Mouse (Mus musculus) MEL (cell line): ENCODE results near the gene Wfs1. TPM values are rescaled to one million over a fixed set of nuclear protein-coding genes. Genes with fewer than 3 reads are reported as not detected.

Experiments used
- DNase-seq: peaks from one replicate; pipeline ENCODE4 v3.0.0; 2011; ENCODE audit warnings: low read depth, low spot score
- H3K27ac ChIP-seq: 2 replicates; pipeline ENCODE4 v1.5.1; 2012; ENCODE audit warnings: low read depth, mild to moderate bottlenecking, control low read depth, low read length, moderate library complexity; ENCODE audit not compliant: control insufficient read depth
- H3K27me3 ChIP-seq, 2 experiments: fragments of 150-350 bp in 1 of 2; sonication (generic) in 1 of 2; 2 replicates each; pipeline ENCODE4 v1.6.1; 2012; ENCODE audit warnings: low read length in 2 of 2, mild to moderate bottlenecking in 2 of 2, improper control_type of control experiment in 1 of 2, moderate library complexity in 1 of 2; ENCODE audit not compliant: insufficient read depth in 2 of 2, control insufficient read depth in 1 of 2
- H3K36me3 ChIP-seq, 2 experiments: 2 replicates each; pipeline ENCODE4 v1.6.1; 2012 to 2014; ENCODE audit warnings: low read length in 2 of 2, improper control_type of control experiment in 1 of 2, inconsistent platforms in 1 of 2, mild to moderate bottlenecking in 1 of 2; ENCODE audit not compliant: insufficient read depth in 2 of 2, control insufficient read depth in 1 of 2
- H3K4me1 ChIP-seq, 2 experiments: fragments of 150-350 bp in 1 of 2; sonication (generic) in 1 of 2; 2 replicates each; pipeline ENCODE4 v1.6.1; 2012; ENCODE audit warnings: low read length in 2 of 2, improper control_type of control experiment in 1 of 2, mild to moderate bottlenecking in 1 of 2; ENCODE audit not compliant: insufficient read depth in 2 of 2, control insufficient read depth in 1 of 2
- H3K4me3 ChIP-seq, 2 experiments: fragments of 150-350 bp in 1 of 2; sonication (generic) in 1 of 2; 2 replicates each; pipeline ENCODE4 v1.5.1; 2012; ENCODE audit warnings: low read depth in 2 of 2, low read length in 2 of 2, mild to moderate bottlenecking in 2 of 2, moderate library complexity in 2 of 2, control low read depth in 1 of 2, improper control_type of control experiment in 1 of 2; ENCODE audit not compliant: control insufficient read depth in 1 of 2, insufficient read depth in 1 of 2
- H3K79me2 ChIP-seq: 2 replicates; pipeline ENCODE4 v1.6.1; 2012; ENCODE audit warnings: mild to moderate bottlenecking, low read length, moderate library complexity; ENCODE audit not compliant: control insufficient read depth, poor library complexity, insufficient read depth
- H3K9ac ChIP-seq: 2 replicates; pipeline ENCODE4 v1.6.1; 2012; ENCODE audit warnings: low read depth, mild to moderate bottlenecking, control low read depth, low read length, moderate library complexity; ENCODE audit not compliant: control insufficient read depth, poor library complexity, severe bottlenecking
- H3K9me3 ChIP-seq: fragments of 150-350 bp; sonication (generic); replicated peaks from 2 replicates; pipeline ENCODE4 v1.6.1; 2012; ENCODE audit warnings: mild to moderate bottlenecking, low read length, improper control_type of control experiment, moderate library complexity; ENCODE audit not compliant: insufficient read depth
- BHLHE40 ChIP-seq: IDR thresholded peaks from 2 replicates; pipeline ENCODE4 v1.6.1; 2012; ENCODE audit warnings: low read depth, mild to moderate bottlenecking, inconsistent platforms, low read length, improper control_type of control experiment, borderline replicate concordance
- E2F4 ChIP-seq: IDR thresholded peaks from 2 replicates; pipeline ENCODE4 v1.6.1; 2011; ENCODE audit warnings: low read depth, low read length, improper control_type of control experiment, borderline replicate concordance
- GATA1 ChIP-seq: IDR thresholded peaks from 2 replicates; pipeline ENCODE4 v1.6.1; 2011; ENCODE audit warnings: low read depth, low read length, improper control_type of control experiment
- HCFC1 ChIP-seq: IDR thresholded peaks from 2 replicates; pipeline ENCODE4 v1.6.1; 2012; ENCODE audit warnings: low read depth, mild to moderate bottlenecking, inconsistent platforms, low read length, improper control_type of control experiment, moderate library complexity
- JUND ChIP-seq: IDR thresholded peaks from 2 replicates; pipeline ENCODE4 v1.6.1; 2011; ENCODE audit warnings: low read depth, mild to moderate bottlenecking, improper control_type of control experiment, low read length
- KAT2A ChIP-seq: conservative IDR thresholded peaks from 2 replicates; pipeline ENCODE4 v1.6.1; 2012; ENCODE audit warnings: low read depth, low read length, improper control_type of control experiment, inconsistent platforms
- MAX ChIP-seq: IDR thresholded peaks from 2 replicates; pipeline ENCODE4 v1.6.1; 2011; ENCODE audit warnings: low read length, improper control_type of control experiment
- MXI1 ChIP-seq: IDR thresholded peaks from 2 replicates; pipeline ENCODE4 v1.6.1; 2011; ENCODE audit warnings: mild to moderate bottlenecking, low read depth, low read length, improper control_type of control experiment
- MYB ChIP-seq: IDR thresholded peaks from 2 replicates; pipeline ENCODE4 v1.6.1; 2011; ENCODE audit warnings: mild to moderate bottlenecking, low read depth, low read length, improper control_type of control experiment
- NELFE ChIP-seq: IDR thresholded peaks from 2 replicates; pipeline ENCODE4 v1.6.1; 2011; ENCODE audit warnings: low read depth, low read length, improper control_type of control experiment
- NRF1 ChIP-seq: IDR thresholded peaks from 2 replicates; pipeline ENCODE4 v1.6.1; 2014; ENCODE audit warnings: low read depth, mild to moderate bottlenecking, inconsistent platforms, low read length, improper control_type of control experiment, moderate library complexity; ENCODE audit not compliant: poor library complexity, insufficient read depth, severe bottlenecking
- POLR2A ChIP-seq, 2 experiments: IDR thresholded peaks; 2 replicates each; pipeline ENCODE4 v1.6.1; 2011 to 2012; ENCODE audit warnings: low read length in 2 of 2, mild to moderate bottlenecking in 2 of 2, control low read depth in 1 of 2, improper control_type of control experiment in 1 of 2, low read depth in 1 of 2, moderate library complexity in 1 of 2; ENCODE audit not compliant: control insufficient read depth in 1 of 2, insufficient read depth in 1 of 2, poor library complexity in 1 of 2
- POLR2AphosphoS5 ChIP-seq: IDR thresholded peaks from 2 replicates; pipeline ENCODE4 v1.6.1; 2012; ENCODE audit warnings: low read depth, borderline replicate concordance, mild to moderate bottlenecking, inconsistent platforms, low read length, moderate library complexity, mixed read lengths
- RAD21 ChIP-seq: IDR thresholded peaks from 2 replicates; pipeline ENCODE4 v1.6.1; 2011; ENCODE audit warnings: mild to moderate bottlenecking, low read depth, low read length, improper control_type of control experiment
- RCOR1 ChIP-seq: IDR thresholded peaks from 2 replicates; pipeline ENCODE4 v1.6.1; 2012; ENCODE audit warnings: low read depth, mild to moderate bottlenecking, inconsistent platforms, low read length, improper control_type of control experiment
- SIN3A ChIP-seq: IDR thresholded peaks from 2 replicates; pipeline ENCODE4 v1.6.1; 2012; ENCODE audit warnings: low read length, improper control_type of control experiment, inconsistent platforms
- SMC3 ChIP-seq: IDR thresholded peaks from 2 replicates; pipeline ENCODE4 v1.6.1; 2011; ENCODE audit warnings: low read depth, low read length, improper control_type of control experiment
- USF1 ChIP-seq: IDR thresholded peaks from 2 replicates; pipeline ENCODE4 v1.6.1; 2014; ENCODE audit warnings: low read depth, mild to moderate bottlenecking, inconsistent platforms, low read length, improper control_type of control experiment, moderate library complexity
- ZC3H11A ChIP-seq: IDR thresholded peaks from 2 replicates; pipeline ENCODE4 v1.6.1; 2012; ENCODE audit warnings: low read depth, mild to moderate bottlenecking, inconsistent platforms, low read length, improper control_type of control experiment
- ZKSCAN1 ChIP-seq: IDR thresholded peaks from 2 replicates; pipeline ENCODE4 v1.6.1; 2012; ENCODE audit warnings: low read depth, mild to moderate bottlenecking, inconsistent platforms, low read length, improper control_type of control experiment, moderate library complexity
- polyA plus RNA-seq, 2 experiments: library from polyadenylated mRNA; stranded (reverse) in 1 of 2; unstranded in 1 of 2; fragments of >175 nt in 1 of 2; fragments of >200 nt in 1 of 2; gene quantifications; 2 replicates each; pipeline versions ENCODE4 v1.2.1 to v1.2.4; 2012; ENCODE audit warnings: low replicate concordance in 2 of 2, low read depth in 1 of 2; ENCODE audit not compliant: insufficient read length in 2 of 2, insufficient read depth in 1 of 2, missing spikeins in 1 of 2
- total RNA-seq: library from RNA; depleted of rRNA; stranded (reverse); fragments of 300-350 nt; gene quantifications from 2 replicates; pipeline ENCODE4 v1.2.3, GENCODE M21; 2012

The Wfs1 gene
- total and polyA plus RNA-seq, 3 experiments, result not detected

DNA sequence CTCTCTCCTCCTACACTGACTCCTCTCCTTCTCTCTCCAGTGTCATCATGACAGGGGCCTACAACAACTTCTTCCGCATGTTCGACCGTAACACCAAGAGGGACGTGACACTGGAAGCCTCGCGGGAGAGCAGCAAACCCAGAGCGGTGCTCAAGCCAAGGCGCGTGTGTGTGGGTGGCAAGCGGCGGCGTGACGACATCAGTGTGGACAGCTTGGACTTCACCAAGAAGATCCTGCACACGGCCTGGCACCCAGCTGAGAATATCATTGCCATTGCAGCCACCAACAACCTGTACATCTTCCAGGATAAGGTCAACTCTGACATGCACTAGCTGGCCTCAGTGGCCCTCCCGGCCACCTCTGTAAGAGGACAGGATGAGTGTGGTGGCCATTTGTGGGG, 36.7 kb downstream of the Wfs1 start:
- TF ChIP-seq SIN3A (no peak), SMC3 (no peak), MYB (no peak), JUND (no peak), GATA1 (no peak), E2F4 (no peak), RCOR1 (no peak), USF1 (no peak), POLR2A (IDR thresholded peaks at IDR 0.05; ENCODE audit: control insufficient read depth in 1 of 2, insufficient read depth in 1 of 2, low read depth in 1 of 2, low read length in 2 of 2, poor library complexity in 1 of 2) (no peak), RAD21 (no peak)
- no peaks in the 10 kb centered on the region for H3K79me2 ChIP-seq
- H3K27ac ChIP-seq, result no peak overlapping the region
- no peak overlapping the region for H3K9ac ChIP-seq
- no peak for DNase-seq
- no peaks in the 10 kb centered on the region for H3K36me3 ChIP-seq
- no peaks in the 10 kb centered on the region for H3K4me1 ChIP-seq
- no peaks in the 10 kb centered on the region for H3K9me3 ChIP-seq
- no peak overlapping the region for H3K4me3 ChIP-seq
- H3K27me3 ChIP-seq, result no peaks in the 10 kb centered on the region

DNA sequence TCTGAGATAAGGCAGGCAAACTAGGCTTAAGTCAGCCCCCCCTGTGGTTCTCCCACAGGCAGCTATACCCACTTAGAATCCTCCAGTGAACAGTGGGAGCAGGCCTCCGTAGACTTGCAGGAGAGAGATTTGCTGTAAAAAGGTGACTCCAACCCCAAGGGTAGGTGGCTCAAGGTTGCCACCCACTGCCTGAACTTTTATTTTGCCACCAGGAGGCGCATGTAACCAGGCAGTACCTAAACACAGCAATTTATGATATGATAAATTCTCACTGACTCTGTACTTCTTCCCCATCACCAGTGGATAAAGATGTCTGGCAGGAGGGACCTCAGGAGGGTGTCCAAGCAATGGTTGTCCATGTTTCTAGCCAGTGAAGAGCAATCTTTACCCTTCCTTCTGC, 38.1 kb downstream of the Wfs1 start:
- TF ChIP-seq JUND, result no peak
- TF ChIP-seq MAX, result no peak
- no peak for TF ChIP-seq MXI1
- TF ChIP-seq E2F4, result no peak
- TF ChIP-seq POLR2AphosphoS5, result no peak
- TF ChIP-seq KAT2A, result no peak
- TF ChIP-seq HCFC1, result no peak
- TF ChIP-seq ZKSCAN1, result no peak
- no peak for TF ChIP-seq GATA1
- TF ChIP-seq ZC3H11A, result no peak
- TF ChIP-seq SIN3A, result no peak
- TF ChIP-seq BHLHE40, result no peak
- no peak for TF ChIP-seq RCOR1
- TF ChIP-seq NRF1, result no peak
- TF ChIP-seq NELFE, result no peak
- TF ChIP-seq POLR2A (IDR thresholded peaks at IDR 0.05; ENCODE audit: control insufficient read depth in 1 of 2, insufficient read depth in 1 of 2, low read depth in 1 of 2, low read length in 2 of 2, poor library complexity in 1 of 2), result no peak
- Histone ChIP-seq H3K9ac (no peak overlapping the region), H3K27ac (no peak overlapping the region), H3K79me2 (no peaks in the 10 kb centered on the region), H3K27me3 (no peaks in the 10 kb centered on the region), H3K4me1 (no peaks in the 10 kb centered on the region), H3K36me3 (no peaks in the 10 kb centered on the region), H3K9me3 (no peaks in the 10 kb centered on the region), H3K4me3 (no peak overlapping the region)
- no peak for DNase-seq
